ENCODE assay signal across 8 mouse cellular contexts in the genomic region with DNA sequence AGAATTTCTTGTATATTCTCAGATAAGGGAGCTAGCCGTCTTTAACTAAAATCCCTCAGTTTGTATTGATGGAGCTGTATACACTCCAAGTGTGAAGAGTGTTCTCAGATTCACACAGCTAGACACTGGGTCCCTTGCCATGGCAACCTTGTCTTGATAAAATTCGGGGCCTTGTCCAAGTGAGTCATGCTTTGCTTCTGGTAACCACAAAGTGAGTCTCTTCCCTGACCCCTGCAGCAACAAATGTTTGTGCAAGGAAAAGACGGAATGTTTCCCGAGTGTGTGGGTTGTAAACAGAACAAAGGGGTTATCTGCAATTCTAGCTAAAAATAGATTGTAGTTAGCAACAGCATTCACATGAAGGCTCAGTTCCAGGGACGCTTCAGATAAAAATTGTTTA.
DNase-seq lines count a peak whose midpoint lies in the region; ATAC-seq lines count a peak whose summit lies in the region.
"Had no signal": no experiment of that assay in that cellular context is flagged by ENCODE, and none has a peak within 500 bp of the region (broad histone marks: within the 10 kb centered on the region; RNA-seq: fewer than 3 reads in every experiment).

No protein-coding gene starts in this region.

- no peak overlapping the region for H3K4me2 ChIP-seq in midbrain, embryonic 14.5 days (ENCODE audit: low read length)
- H3K4me2 ChIP-seq in midbrain, embryonic 13.5 days (replicated peaks): no peak overlapping the region
- H3K4me2 ChIP-seq: hindbrain, embryonic 15.5 days had no signal

- peak; percentile 39 for DNase-seq in midbrain, embryonic 14.5 days
- DNase-seq in adrenal gland, postnatal 36 days: peak; percentile 59 to 60
- DNase-seq in heart, postnatal 4 days: peak; percentile 38
- peak; percentile 9 for DNase-seq in lung, postnatal 14 days
- DNase-seq in cerebellum, postnatal 25 days: no peak
- DNase-seq in cerebellum, adult 9-10 months: no peak

- no peaks in the 10 kb centered on the region for H3K36me3 ChIP-seq in midbrain, embryonic 14.5 days (ENCODE audit: control insufficient read depth, insufficient read depth, low read length)
- H3K36me3 ChIP-seq in midbrain, embryonic 13.5 days: no peaks in the 10 kb centered on the region
- H3K36me3 ChIP-seq: hindbrain, embryonic 15.5 days had no signal

- peak overlapping the region; percentile 38; the same call in 1 of the 2 replicates for H3K27ac ChIP-seq in midbrain, embryonic 14.5 days (replicated peaks; ENCODE audit: low read depth, low read length)
- H3K27ac ChIP-seq in midbrain, embryonic 13.5 days: no peak overlapping the region

- H3K27me3 ChIP-seq in midbrain, embryonic 14.5 days (ENCODE audit: control insufficient read depth, insufficient read depth, low read length): no peaks in the 10 kb centered on the region
- H3K27me3 ChIP-seq in midbrain, embryonic 13.5 days: no peaks in the 10 kb centered on the region
- H3K27me3 ChIP-seq: hindbrain, embryonic 15.5 days had no signal

- ATAC-seq in midbrain, embryonic 14.5 days (ENCODE audit: low FRiP score, low TSS enrichment): no peak
- no peak for ATAC-seq in midbrain, embryonic 13.5 days

- H3K4me1 ChIP-seq in midbrain, embryonic 14.5 days (ENCODE audit: control insufficient read depth, insufficient read depth, low read length): peaks cover 4% of the 10 kb centered on the region; the same call in 1 of the 2 replicates
- peaks cover 7% of the 10 kb centered on the region for H3K4me1 ChIP-seq in midbrain, embryonic 13.5 days (replicated peaks)

- WGBS in midbrain, embryonic 14.5 days: 60% methylated on average over 5 of the region's 5 CpGs
- 60% methylated on average over 5 of the region's 5 CpGs for WGBS in midbrain, embryonic 13.5 days

- no peaks in the 10 kb centered on the region for H3K9me3 ChIP-seq in midbrain, embryonic 14.5 days (ENCODE audit: control insufficient read depth, low read length)
- no peaks in the 10 kb centered on the region for H3K9me3 ChIP-seq in midbrain, embryonic 13.5 days
- H3K9me3 ChIP-seq: hindbrain, embryonic 15.5 days had no signal

- H3K4me3 ChIP-seq in midbrain, embryonic 14.5 days (replicated peaks; ENCODE audit: low read depth, low read length): no peak overlapping the region
- no peak overlapping the region for H3K4me3 ChIP-seq in midbrain, embryonic 13.5 days (replicated peaks)
- H3K4me3 ChIP-seq: hindbrain, embryonic 15.5 days had no signal

- H3K9ac ChIP-seq in midbrain, embryonic 14.5 days (replicated peaks; ENCODE audit: low read length): no peak overlapping the region
- H3K9ac ChIP-seq in midbrain, embryonic 13.5 days (replicated peaks): no peak overlapping the region
- H3K9ac ChIP-seq: hindbrain, embryonic 15.5 days had no signal

Comparison
In these comparisons a context has a peak if more than half of its experiments do, and no peak if none do; other contexts are left out.
1. DNase-seq: peak in midbrain, embryonic 14.5 days (single experiment), adrenal gland, postnatal 36 days (2 of 2), heart, postnatal 4 days (single experiment) and lung, postnatal 14 days (single experiment); none in cerebellum, postnatal 25 days (0 of 2) and cerebellum, adult 9-10 months (single experiment).